Mouse (Mus musculus) bone marrow, adult 2 months (tissue): ENCODE data around the gene Marf1.

Experiments used
- CTCF ChIP-seq: fragments of 200-500 bp; IDR thresholded peaks from 2 replicates; pipeline ENCODE4 v1.5.1; 2011; ENCODE audit warnings: low read length, control low read depth; ENCODE audit not compliant: control insufficient read depth, insufficient read depth
- POLR2A ChIP-seq: fragments of 200-500 bp; IDR thresholded peaks from 2 replicates; pipeline ENCODE4 v1.6.1; 2011; ENCODE audit warnings: low read depth, mild to moderate bottlenecking, control low read depth, low read length, borderline replicate concordance; ENCODE audit not compliant: control insufficient read depth

- TF ChIP-seq POLR2A (no peak), CTCF (no peak)
Observed at GRCm38 (mm10) chr16:14110922-14111321, 52.2 kb downstream of the Marf1 start.
